ENCODE assay signal across 27 mouse cellular contexts in the genomic region with DNA sequence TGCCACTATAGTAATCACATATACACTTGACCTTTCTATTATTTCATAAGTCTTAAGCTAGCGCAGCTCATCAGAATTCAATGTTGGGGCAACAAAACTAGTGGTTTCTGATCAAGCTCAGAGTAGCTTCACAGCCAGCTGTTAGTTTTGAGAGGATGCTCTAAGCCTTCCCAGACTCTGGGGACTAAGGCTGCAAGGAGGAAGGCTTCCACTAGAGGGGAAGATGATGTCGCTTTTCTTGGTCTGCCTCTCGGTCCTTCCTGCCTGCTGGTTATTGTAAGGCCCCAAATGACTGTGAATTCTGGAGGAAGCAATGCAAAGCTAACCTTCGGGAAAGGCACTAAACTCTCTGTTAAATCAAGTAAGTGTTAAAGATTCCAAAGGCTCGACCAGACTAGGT.
DNase-seq lines count a peak whose midpoint lies in the region; ATAC-seq and TF ChIP-seq lines count a peak whose summit lies in the region.
"Had no signal": no experiment of that assay in that cellular context is flagged by ENCODE, and none has a peak within 500 bp of the region (broad histone marks: within the 10 kb centered on the region; RNA-seq: fewer than 3 reads in every experiment).

No protein-coding gene starts in this region.

- no peaks in the 10 kb centered on the region for H3K36me3 ChIP-seq in lung, postnatal 0 days (ENCODE audit: insufficient read depth, low read length)
- H3K36me3 ChIP-seq in hindbrain, embryonic 12.5 days, result no peaks in the 10 kb centered on the region
- H3K36me3 ChIP-seq in hindbrain, embryonic 11.5 days (ENCODE audit: control insufficient read depth, insufficient read depth, low read length), result no peaks in the 10 kb centered on the region
- H3K36me3 ChIP-seq: embryonic facial prominence, embryonic 12.5 days; heart, embryonic 15.5 days; limb, embryonic 15.5 days; liver, embryonic 15.5 days; midbrain, embryonic 15.5 days; neural tube, embryonic 15.5 days; stomach, embryonic 15.5 days had no signal

- DNase-seq in lung, postnatal 0 days (ENCODE audit: low spot score), result no peak
- no peak for DNase-seq in lung, adult 2 months
- DNase-seq in brain, embryonic 14.5 days (ENCODE audit: low read depth), result no peak
- peak; percentile 65 for DNase-seq in thymus, postnatal 4 days
- no peak for DNase-seq in hindbrain, embryonic 11.5 days (ENCODE audit: low spot score)
- DNase-seq: adrenal gland, adult 2 months; cerebellum, adult 9-11 months; gastrocnemius, postnatal 10 days; heart, adult 11 months; heart, postnatal 4 days; kidney, adult 8-10 months; lung, postnatal 14 days; right cerebral cortex, postnatal 14 days had no signal

- TF ChIP-seq CTCF in lung, postnatal 0 days (IDR thresholded peaks at IDR 0.05), result peak; percentile 27; the same call in 1 of the 2 replicates
- TF ChIP-seq CTCF in lung, adult 2 months (IDR thresholded peaks at IDR 0.05; ENCODE audit: insufficient read depth, low read length), result no peak
- TF ChIP-seq CTCF in brain, embryonic 14.5 days (IDR thresholded peaks at IDR 0.05; ENCODE audit: borderline replicate concordance, extremely low read depth, insufficient read depth, insufficient read length), result peak; percentile 9; the same call in 1 of the 2 replicates

- H3K4me3 ChIP-seq in lung, postnatal 0 days (ENCODE audit: low read depth, low read length), result no peak overlapping the region
- H3K4me3 ChIP-seq in lung, adult 2 months (replicated peaks; ENCODE audit: extremely low read depth, low read depth, low read length), result no peak overlapping the region
- no peak overlapping the region for H3K4me3 ChIP-seq in hindbrain, embryonic 12.5 days
- no peak overlapping the region for H3K4me3 ChIP-seq in hindbrain, embryonic 11.5 days (ENCODE audit: low read depth, low read length)
- H3K4me3 ChIP-seq: embryonic facial prominence, embryonic 12.5 days; erythroblast, embryonic 14.5 days; forebrain, embryonic 13.5 days; heart, embryonic 15.5 days; limb, embryonic 15.5 days; liver, embryonic 15.5 days; megakaryocyte, embryonic 14.5 days; midbrain, embryonic 15.5 days; myocyte; neural tube, embryonic 15.5 days; stomach, embryonic 15.5 days had no signal

- H3K9ac ChIP-seq in lung, postnatal 0 days (replicated peaks; ENCODE audit: low read depth), result no peak overlapping the region
- H3K9ac ChIP-seq in hindbrain, embryonic 12.5 days, result no peak overlapping the region
- no peak overlapping the region for H3K9ac ChIP-seq in hindbrain, embryonic 11.5 days (ENCODE audit: low read depth, low read length)
- H3K9ac ChIP-seq: embryonic facial prominence, embryonic 12.5 days; forebrain, embryonic 13.5 days; heart, embryonic 15.5 days; limb, embryonic 15.5 days; liver, embryonic 15.5 days; midbrain, embryonic 15.5 days; neural tube, embryonic 15.5 days; stomach, embryonic 15.5 days had no signal

- WGBS in lung, postnatal 0 days, result 73% methylated on average over 5 of the region's 5 CpGs
- 70% methylated on average over 5 of the region's 5 CpGs for WGBS in lung, adult 2 months
- 86% methylated on average over 5 of the region's 5 CpGs for WGBS in hindbrain, embryonic 12.5 days
- WGBS in hindbrain, embryonic 11.5 days, result 84% methylated on average over 5 of the region's 5 CpGs

- H3K4me1 ChIP-seq in lung, postnatal 0 days (ENCODE audit: insufficient read depth, low read depth, low read length), result 0 out of 2 replicates have a peak, but pooled peaks cover 4% of the 10 kb centered on the region
- H3K4me1 ChIP-seq in lung, adult 2 months (ENCODE audit: control insufficient read depth, insufficient read depth, low read length), result no peaks in the 10 kb centered on the region
- peaks cover 11% of the 10 kb centered on the region for H3K4me1 ChIP-seq in hindbrain, embryonic 12.5 days
- H3K4me1 ChIP-seq in hindbrain, embryonic 11.5 days (replicated peaks; ENCODE audit: control insufficient read depth, insufficient read depth, low read length), result no peaks in the 10 kb centered on the region
- H3K4me1 ChIP-seq: limb, embryonic 15.5 days; megakaryocyte, embryonic 14.5 days; stomach, embryonic 15.5 days had no signal

- no peaks in the 10 kb centered on the region for H3K9me3 ChIP-seq in lung, postnatal 0 days (ENCODE audit: low read length)
- no peaks in the 10 kb centered on the region for H3K9me3 ChIP-seq in hindbrain, embryonic 12.5 days (replicated peaks)
- no peaks in the 10 kb centered on the region for H3K9me3 ChIP-seq in hindbrain, embryonic 11.5 days (ENCODE audit: control insufficient read depth, low read length)
- H3K9me3 ChIP-seq: embryonic facial prominence, embryonic 12.5 days; forebrain, embryonic 13.5 days; heart, embryonic 15.5 days; limb, embryonic 15.5 days; liver, embryonic 15.5 days; megakaryocyte, embryonic 14.5 days; midbrain, embryonic 15.5 days; neural tube, embryonic 15.5 days; stomach, embryonic 15.5 days had no signal

- no peak overlapping the region for H3K27ac ChIP-seq in lung, postnatal 0 days (ENCODE audit: low read length)
- no peak overlapping the region for H3K27ac ChIP-seq in hindbrain, embryonic 12.5 days
- H3K27ac ChIP-seq in hindbrain, embryonic 11.5 days (ENCODE audit: low read depth, low read length), result no peak overlapping the region
- H3K27ac ChIP-seq: embryonic facial prominence, embryonic 12.5 days; forebrain, embryonic 13.5 days; heart, embryonic 15.5 days; hindbrain, postnatal 0 days; limb, embryonic 15.5 days; liver, embryonic 15.5 days; midbrain, embryonic 15.5 days; neural tube, embryonic 15.5 days; stomach, embryonic 15.5 days had no signal

- TF ChIP-seq POLR2A in lung, adult 2 months (IDR thresholded peaks at IDR 0.05; ENCODE audit: borderline replicate concordance, extremely low read depth, low read depth, low read length), result no peak
- no peak for TF ChIP-seq POLR2A in brain, embryonic 14.5 days (IDR thresholded peaks at IDR 0.05; ENCODE audit: borderline replicate concordance, extremely low read depth, insufficient read depth, insufficient read length, poor library complexity, severe bottlenecking)

- no peak overlapping the region for H3K4me2 ChIP-seq in lung, postnatal 0 days (replicated peaks; ENCODE audit: low read depth, low read length)
- no peak overlapping the region for H3K4me2 ChIP-seq in hindbrain, embryonic 12.5 days (replicated peaks)
- no peak overlapping the region for H3K4me2 ChIP-seq in hindbrain, embryonic 11.5 days (replicated peaks; ENCODE audit: low read depth, low read length)
- H3K4me2 ChIP-seq: embryonic facial prominence, embryonic 12.5 days; forebrain, embryonic 13.5 days; heart, embryonic 15.5 days; limb, embryonic 15.5 days; liver, embryonic 15.5 days; midbrain, embryonic 15.5 days; neural tube, embryonic 15.5 days; stomach, embryonic 15.5 days had no signal

- H3K27me3 ChIP-seq in lung, postnatal 0 days (replicated peaks; ENCODE audit: insufficient read depth, low read length), result no peaks in the 10 kb centered on the region
- no peaks in the 10 kb centered on the region for H3K27me3 ChIP-seq in hindbrain, embryonic 12.5 days
- no peaks in the 10 kb centered on the region for H3K27me3 ChIP-seq in hindbrain, embryonic 11.5 days (ENCODE audit: control insufficient read depth, insufficient read depth, low read length)
- H3K27me3 ChIP-seq: embryonic facial prominence, embryonic 12.5 days; forebrain, embryonic 13.5 days; heart, embryonic 15.5 days; limb, embryonic 15.5 days; midbrain, embryonic 15.5 days; neural tube, embryonic 15.5 days; stomach, embryonic 15.5 days had no signal

- no peak for ATAC-seq in lung, postnatal 0 days
- ATAC-seq in CD4-positive, CD25-positive, alpha-beta regulatory T cell, adult 4 months, result peak; percentile 43
- ATAC-seq in hindbrain, embryonic 12.5 days (ENCODE audit: low FRiP score), result no peak
- no peak for ATAC-seq in hindbrain, embryonic 11.5 days (ENCODE audit: low FRiP score)
- ATAC-seq: forebrain, embryonic 13.5 days; hindbrain, postnatal 0 days; midbrain, embryonic 15.5 days had no signal

- TF ChIP-seq EP300 in lung, postnatal 0 days (IDR thresholded peaks at IDR 0.05), result no peak
